Mouse (Mus musculus) spleen, postnatal 10 days (tissue): Measurements from ENCODE around the gene Ppm1j.
"Not testable (repeated sequence)": the region's sequence is repeated elsewhere in the genome, so short reads cannot be mapped to it uniquely, and the experiment has no call there.

Experiments used
- DNase-seq, 2 experiments: peaks; one replicate each; pipeline ENCODE4 v3.0.0; 2021 to 2022; ENCODE audit warnings: low spot score in 2 of 2

Ppm1j gene

DNA sequence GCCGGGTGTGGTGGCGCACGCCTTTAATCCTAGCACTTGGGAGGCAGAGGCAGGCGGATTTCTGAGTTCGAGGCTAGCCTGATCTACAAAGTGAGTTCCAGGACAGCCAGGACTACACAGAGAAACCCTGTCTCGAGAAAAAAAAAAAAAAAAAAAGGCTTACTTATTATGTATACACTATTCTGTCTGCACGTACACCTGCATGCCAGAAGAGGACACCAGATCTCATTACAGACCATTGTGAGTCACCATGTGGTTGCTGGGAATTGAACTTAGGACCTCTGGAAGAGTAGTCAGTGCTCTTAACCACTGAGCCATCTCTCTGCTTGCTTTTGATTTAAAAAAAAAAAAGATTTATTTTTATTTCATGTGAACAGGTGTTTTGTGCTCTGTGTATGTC, 32.4 kb downstream of the Ppm1j start:
- DNase-seq: not testable (repeated sequence)

- DNase-seq: no peak
These were observed 33.9 kb downstream of the Ppm1j start for GRCm38 (mm10) chr3:104814746-104815145.

DNA sequence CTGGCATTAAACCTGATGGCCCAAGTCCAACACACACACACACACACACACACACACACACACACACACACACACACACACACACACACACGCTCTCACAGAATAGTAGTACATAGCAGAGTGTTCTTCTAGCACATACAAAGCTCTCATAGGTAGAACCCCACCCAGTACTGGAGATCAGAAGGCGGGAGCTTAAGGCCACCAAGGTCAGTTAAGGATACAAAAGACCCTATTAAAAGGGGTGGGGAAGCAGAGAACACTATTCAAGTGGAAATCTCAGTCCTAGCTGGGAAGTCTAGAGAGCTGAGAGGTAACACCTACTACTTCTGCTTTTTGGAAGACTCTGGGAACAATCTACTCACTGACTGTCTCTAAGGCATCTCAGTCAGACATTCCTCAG, 34.5 kb downstream of the Ppm1j start:
- no peak for DNase-seq

GRCm38 (mm10) chr3:104816130-104816529, 35.3 kb downstream of the Ppm1j start:
- DNase-seq: no peak

DNA sequence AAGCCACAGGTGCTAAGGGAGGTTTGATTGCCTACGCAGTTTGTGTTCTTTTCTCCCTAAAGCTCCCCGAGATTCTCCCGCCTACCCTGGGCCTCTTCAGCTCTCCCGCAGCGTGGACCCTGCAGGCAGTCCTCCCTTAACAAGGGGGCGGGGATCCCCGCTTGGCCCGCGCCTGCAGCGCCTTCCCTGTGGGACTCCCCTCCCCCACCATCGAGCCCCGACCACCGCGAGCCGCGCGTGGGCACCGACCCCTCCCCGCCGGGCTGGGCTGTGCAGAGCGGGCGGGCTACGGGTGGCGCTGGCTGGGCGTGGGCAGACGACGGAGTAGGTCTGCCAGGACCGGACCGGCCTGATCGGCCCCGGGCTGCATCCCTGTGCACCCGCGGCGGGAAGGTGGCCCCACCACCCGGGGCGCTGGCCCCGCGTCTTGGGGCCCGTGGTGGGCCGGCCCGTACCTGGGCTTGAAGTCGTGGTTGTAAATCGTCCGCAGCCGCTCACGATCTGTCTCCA, 36.7 kb downstream of the Ppm1j start:
- DNase-seq: peak; percentile 58 to 66

DNA sequence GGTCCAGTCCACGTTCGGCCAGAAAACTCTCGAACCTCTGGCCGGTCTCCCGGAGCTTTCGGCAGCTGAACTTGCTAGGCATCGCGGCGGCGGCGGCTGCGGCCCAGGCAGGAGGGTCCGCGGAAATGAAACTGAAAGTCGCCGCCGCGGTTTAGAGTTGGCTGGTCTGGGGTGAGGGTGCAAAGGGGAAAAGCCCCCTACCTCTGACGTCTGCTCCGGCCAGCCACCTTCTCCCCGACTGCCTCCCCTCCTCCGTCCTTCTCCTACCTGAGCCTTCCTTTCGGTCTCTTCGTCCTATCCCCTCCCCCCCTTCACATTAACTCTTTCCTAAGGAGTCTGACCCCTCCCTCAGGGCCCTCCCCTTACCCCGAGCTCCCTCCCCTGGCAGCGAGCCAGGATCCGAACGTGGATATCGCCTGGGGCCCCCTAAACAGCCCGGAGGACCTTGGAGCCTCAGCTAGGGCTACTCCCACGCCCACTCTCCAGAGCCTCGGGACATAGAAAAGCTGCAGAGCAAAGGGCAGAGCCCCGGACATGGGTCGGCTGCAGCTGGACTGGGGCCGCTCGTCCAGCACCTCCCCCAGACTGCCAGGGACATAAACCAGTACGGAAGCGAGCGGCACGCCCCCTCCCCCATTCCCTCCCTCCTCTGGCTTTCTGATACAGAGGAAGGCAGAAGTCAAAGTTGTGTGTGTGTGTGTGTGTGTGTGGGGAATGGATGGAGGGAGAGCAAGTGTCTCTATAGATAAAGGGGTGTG, 37.3 kb downstream of the Ppm1j start, which contains the start of gene Mov10:
Gene Mov10 (minus strand): TSS at position 573 of the 758 bp plus-strand sequence.
- DNase-seq: peak; percentile 62 to 75

- no peak for DNase-seq
These were observed 37.9 kb downstream of the Ppm1j start for GRCm38 (mm10) chr3:104818749-104819134.

- DNase-seq: no peak
These were observed 39.6 kb downstream of the Ppm1j start for GRCm38 (mm10) chr3:104820426-104820825.

DNA sequence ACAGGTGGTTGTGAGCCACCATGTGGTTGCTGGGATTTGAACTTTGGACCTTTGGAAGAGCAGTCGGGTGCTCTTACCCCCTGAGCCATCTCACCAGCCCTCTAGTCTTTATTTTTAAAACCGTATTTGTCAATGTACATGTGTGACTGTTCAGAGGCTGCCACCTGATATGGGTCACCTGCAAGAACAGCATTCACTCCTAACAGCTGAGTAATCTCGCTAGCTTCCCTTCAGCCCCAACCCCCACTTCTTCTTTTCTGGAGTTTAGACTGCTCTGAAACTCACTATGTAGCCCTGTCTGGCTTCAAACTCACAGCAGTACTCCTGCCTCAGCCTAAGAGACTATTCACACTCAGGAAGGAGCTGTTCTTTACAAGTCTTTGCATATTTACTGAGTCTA, 41.6 kb downstream of the Ppm1j start:
- DNase-seq: no peak
